Mouse (Mus musculus) NIH3T3 (cell line): ENCODE measurements around the gene Spon1.

Source experiments
- DNase-seq: peaks from one replicate; pipeline ENCODE4 v3.0.0-alpha.2; 2012; ENCODE audit warnings: low read depth

The Spon1 gene

DNA sequence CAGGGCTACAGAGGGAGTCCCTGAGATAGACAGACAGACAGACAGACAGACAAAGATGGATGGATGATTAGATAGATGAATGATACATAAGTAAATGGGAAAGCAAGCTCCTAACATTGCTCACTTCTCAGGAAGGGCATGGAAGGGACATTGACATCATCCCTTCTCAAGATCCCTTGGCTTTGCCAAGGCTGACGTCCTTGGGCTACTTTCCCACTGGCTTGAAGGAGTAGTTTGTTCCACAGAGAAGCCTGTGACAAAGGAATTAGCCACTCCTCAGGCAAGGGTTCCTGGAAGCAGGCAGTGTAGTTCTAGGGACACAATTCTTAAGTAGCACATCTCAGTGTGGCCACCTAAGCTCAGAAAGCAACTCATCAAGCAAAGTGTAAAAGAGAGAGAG lies 296.7 kb downstream of the Spon1 start:
- DNase-seq, result no peak

DNA sequence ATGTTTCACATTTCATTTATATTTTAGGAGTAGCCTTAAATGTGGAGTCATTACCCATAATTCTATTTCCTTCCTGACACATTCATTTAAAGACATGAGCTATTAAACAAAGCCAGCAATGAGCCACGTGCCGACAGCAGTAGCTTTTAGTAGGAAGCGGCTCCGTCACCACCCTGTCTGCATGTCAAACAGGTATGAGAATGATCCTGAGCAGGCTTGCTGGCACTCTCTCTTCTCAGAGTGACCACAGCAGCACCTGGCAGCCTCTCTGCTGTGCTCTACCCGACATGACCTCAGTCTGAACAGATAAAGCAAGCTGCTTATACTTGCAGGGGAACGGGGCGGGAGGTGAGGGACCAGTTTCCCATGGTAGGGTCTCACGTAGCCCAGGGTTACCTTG lies 297.7 kb downstream of the Spon1 start:
- no peak for DNase-seq

DNA sequence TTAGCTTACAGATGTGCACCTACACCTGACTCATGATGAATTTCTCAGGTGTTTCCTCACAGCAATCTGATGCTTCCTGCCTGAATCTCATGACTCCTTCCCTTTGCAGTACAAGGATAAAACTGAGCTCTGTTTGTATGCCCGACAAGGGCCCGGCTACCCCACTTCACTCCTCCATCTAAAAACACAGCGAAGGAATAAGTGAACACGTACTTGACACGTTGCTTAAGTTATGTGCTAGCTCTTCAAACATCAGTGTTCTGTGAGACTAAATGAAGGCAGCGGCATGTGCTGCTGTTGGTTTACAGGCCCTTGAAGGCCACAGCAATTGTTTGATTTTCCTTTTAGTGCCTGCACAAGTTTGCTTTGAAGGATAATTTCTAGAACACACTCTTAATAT lies 298.2 kb downstream of the Spon1 start:
- DNase-seq, result no peak

DNA sequence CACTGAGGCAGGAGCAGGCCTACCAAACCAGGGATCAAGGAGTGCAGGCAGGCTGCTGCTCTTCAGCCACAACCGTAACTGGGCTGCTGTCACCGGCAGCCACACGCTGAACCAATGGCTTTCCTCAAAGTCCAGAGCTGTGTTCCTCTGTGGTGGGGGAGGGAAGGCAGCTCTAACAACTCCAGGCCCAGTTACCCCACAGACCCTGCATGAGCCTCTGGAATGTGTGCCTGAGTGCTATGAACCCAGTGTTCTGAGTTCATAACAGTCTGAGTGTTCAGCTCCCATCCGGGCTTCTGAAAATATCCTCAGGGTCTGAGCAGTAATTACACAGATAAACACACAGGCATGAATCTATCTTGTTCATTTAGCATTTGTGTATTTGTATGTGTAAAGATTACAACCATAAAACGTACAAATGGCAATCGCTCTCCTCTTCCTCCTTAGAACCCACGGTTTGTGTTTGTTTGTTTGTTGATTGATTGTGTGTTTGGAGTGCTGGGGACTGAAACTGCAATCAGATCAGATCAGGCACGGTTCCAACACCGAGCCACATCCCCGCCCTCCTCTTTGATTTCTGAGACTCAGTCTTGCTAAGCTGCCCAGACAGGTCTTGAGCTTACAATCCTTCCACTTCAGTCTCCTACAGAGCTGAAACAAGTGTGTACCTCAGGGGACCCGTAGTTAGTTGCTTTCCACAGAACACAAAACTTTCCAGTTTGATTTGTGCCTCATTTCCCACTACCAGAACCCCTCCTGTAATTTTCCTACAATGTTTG lies 299.8 kb downstream of the Spon1 start:
- DNase-seq, result no peak

DNA sequence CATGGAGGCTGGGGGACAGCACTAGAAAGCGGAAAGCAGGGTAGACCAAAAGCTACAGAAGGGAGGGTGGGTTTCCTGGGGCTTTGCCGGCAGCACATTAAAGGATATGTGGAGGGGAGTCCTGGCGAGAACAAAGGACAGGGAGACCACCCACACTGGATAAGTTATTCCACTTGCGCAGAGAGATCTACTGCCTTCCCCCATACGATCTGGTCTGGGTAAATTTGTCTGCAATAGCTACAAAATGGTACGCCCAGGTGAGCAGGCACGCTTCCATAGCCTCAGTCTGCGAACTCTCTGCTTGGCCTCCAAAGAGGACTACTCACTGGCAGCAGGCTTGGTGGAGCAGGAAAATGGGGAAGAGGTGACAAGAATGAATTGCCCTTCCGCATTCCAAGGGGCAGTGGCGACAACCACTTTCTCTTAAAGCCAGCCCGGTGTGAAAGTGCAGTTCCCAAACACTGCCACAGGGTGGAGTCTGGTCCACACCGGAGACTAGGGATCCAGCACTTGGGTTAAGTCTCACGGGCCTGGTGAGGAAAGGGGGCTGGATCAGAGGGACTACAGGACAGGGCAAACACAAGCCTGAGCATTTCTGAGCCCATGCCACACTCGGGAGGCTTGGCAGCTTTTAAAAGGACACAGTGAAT lies 300.9 kb downstream of the Spon1 start:
- DNase-seq, result peak; percentile 81

DNA sequence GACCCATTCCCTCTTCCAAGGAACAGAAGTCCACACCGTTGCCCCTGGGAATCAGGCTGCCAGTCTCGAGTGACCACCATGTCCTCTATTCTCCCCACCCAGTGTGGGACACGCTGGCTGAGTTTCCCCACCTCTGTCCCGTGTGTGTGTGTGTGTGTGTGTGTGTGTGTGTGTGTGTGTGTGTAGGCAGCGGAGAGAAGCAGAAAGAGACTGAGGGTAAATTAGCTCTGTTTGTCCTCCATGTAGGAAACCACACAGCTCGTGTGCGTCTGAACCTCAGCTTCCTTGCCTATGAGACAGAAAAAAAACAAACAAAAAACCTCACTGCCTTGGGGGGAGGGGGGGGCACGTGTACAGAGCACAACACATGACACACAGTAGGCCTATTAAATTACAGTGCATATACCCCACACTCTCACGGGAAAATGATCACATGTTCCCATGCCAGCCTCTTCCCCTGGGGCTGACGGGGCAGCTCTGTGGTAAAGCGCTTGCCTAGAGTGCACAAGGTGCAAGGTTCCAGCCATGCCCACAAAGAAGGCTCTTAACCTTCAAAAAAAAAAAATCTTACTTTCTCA lies 303.2 kb downstream of the Spon1 start:
- DNase-seq, result no peak

DNA sequence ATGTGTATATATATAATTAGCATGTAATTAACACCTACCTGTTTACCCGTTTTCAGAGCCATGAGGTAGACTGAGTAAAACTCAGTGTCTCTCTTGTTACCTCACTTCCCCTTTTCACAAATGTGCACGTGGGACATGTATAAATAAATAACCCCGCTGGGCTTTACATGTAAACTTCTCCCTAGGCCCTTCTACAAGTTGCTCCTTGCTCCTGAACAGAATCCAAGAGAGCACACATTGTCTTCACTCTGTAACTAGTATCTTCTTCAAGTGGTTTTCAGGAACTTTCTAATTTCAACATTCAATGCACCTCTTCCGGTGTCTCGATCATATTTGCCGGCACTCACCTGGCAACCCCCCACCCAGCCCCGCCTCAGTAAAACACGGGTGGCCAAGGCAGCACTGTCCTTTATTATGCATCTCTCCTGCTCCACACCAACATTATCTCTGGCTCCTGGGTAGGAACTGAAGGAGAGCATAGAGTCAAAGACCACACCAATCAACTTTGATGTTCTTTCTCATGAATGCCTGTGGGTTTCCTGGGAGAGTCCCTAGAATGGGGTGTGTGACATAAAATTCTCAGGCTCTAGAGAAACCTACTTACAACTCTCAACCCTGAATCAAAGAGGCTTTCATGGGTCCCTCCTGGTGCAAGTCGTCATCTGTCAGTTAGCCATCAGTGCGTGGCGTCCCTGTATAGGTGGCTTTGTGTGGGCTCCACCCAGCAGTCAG lies 304.1 kb downstream of the Spon1 start:
- DNase-seq, result no peak

DNA sequence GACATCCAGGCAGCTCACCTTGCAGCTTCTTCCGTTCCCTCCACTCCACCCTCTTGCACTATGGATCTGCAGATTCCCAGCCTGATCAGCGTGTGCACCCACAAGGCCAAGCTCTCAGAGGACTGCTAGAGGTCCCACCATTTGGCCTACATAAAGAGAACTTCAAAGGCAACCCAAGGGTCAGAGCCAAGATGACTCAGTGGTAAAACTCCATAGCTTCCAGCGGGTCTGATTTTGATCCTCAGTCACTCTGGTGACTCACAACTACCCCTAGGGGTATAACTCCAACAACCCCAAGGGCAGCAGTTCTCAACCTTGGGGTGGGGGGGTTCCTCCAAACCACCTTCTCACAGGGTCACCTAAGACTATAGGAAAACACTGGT lies 304.7 kb downstream of the Spon1 start:
- DNase-seq, result peak; percentile 40

DNA sequence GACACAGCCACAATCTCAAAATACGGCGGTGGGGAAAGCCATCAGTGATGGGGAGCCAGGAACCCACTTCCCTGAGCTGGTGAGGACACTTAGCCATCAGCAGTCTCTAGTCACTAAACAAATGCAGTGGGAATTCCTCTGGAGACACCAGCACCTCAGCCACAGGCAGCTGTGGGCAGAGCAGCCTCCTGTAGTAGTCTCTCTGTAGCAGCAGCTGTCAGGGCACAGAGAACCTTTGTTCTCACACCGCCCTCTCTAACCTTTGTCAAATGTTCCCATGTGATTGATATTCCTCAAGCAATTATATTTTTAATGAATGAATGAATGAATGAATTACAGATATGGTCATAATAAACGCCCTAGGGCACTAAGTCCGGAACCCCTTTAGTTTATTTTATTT lies 305.6 kb downstream of the Spon1 start:
- no peak for DNase-seq

DNA sequence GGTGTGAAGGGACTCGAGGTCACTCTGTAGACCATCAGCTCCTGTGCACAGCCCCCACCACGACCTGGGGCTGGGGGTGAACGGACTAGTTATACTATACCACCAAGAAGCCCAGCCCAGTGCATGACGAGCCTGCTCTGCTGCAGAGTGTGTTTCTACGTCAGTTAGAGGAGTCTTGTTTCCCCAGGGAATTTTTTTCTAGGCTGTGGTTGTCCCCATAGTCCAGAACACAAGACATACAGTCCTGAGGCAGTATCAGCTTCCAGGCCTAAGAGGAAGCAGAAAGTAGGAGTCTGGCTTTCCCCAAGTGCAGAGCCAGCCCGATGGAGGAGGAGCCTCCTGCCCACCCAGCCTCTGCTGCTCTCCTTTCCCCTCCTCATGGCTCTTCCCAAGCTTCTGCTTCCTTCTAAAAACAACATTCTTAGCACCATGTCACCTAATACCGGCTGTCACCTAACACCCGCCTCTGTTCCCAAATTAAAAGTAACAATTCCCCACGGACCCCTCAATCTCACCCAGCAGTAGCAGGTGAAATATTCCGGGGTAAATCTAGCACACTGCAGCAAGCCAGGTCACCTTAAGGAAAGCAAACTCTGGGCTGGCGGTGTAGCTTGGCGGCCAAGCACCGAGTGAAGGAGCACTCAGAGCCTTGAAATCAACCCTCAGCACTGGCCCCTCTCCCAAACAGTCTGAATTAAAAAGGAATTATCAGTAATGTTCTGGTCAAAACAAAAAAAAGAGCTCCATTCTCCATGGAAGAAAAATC lies 306.2 kb downstream of the Spon1 start:
- no peak for DNase-seq

DNA sequence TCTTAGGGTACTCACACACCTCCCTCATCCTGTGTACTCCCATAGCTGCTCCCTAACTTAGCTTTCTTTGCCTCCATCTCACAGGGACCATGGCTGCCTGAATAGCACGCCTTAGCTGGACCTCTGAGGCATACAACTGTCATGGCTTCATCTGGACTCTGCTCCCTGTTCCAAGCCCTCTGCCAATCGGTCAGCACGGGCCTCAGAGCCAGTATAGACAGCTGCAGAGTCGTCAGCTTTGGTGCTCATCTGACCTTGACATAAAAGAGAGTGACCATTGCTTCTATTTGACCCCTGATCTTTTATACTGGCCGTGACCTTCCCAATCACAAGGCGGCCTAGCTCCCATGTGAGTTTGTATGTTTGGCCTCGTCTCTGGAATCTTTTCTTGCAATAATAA lies 308.3 kb downstream of the Spon1 start:
- no peak for DNase-seq

DNA sequence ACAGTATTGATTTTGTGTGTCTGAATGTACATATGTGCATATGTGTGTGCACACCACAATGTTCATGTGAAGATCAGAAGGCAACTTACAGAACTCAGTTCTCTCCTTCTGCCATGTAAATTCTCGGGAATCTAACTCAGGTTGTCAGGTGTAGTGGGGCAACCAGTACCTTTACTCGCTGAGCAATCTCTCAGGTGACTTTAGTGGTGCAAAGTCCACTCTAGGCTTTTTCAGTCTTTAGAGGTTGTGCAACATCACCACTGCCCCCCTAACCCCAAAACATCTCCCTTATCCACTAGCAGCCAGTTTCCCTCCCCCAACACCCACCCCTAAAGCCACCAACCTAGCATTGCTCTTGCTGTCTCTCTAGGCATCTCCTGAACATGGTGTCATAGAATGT lies 308.8 kb downstream of the Spon1 start:
- no peak for DNase-seq

DNA sequence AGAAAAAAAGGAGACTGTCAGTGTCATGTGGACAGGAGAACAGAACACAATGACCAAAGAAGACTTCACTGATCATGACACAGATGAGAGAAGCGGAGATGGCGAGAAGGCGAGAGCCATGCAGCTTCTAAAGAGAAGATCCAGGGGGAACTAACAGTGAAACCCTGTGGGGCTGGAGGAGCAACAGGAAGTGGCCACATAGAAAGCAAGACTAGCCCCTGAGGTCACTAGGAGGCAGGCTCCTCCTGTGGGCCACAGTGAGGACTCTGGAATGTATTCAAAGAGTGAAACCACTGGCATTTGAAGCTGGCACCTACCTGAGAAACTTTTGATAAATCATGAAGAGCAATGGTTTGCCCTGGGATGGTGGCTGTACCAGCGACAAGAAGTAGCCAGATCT lies 313.5 kb downstream of the Spon1 start:
- DNase-seq, result no peak

DNA sequence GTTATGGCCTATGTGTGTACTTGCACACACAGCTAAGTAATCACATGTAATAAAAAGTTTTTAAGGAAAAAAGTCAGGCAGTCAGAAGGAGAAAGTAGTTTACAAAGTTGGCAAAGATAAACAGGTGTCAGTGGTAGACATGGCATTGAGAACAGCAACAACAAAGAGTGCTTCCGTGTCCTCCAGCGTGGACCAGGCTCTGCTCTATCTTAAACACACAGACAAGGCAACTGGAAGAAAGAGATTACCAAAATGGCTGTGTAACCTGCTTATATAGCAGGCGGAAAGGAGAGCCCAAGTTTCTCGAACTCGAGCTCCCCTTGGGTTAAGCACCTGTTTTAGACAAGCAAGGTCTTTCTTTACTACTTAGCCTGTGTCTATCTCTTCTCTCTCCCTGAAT lies 314.5 kb downstream of the Spon1 start:
- DNase-seq, result no peak

DNA sequence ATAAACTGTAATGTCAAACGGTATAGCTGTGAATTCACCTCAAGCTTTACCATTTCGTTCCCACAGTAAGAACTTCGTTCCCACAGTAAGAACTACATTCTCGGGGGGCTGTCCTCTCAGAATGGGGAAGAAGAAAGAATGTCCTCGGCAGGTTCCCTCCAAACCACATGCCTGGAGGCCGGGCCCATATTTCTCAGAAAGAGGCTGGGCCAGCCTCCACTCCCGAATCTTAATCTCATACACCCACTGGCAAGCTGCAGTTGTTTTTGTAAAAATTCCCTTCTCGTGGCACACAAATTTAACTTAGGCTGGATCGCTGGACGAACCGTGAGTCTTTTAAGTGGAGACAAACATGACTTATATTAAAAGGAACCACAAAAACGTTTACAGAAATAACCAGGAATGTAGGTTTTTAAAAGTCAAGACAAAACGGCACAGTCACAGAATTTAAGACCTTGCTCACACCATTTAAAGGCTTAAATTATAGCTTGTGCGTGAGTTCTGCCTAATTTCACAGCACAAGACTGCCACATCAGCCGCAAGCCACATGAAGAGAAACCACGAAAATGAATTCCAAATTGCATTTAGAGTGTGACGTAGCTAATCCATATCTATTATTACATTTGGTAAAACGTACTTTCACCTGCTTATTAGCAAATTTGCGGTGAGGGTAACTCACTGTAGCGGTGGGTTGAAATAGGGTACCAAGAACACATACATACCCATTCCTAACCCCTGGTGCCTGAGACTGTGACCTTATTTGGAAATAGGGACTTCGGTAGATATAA lies 316.0 kb downstream of the Spon1 start:
- DNase-seq, result no peak

DNA sequence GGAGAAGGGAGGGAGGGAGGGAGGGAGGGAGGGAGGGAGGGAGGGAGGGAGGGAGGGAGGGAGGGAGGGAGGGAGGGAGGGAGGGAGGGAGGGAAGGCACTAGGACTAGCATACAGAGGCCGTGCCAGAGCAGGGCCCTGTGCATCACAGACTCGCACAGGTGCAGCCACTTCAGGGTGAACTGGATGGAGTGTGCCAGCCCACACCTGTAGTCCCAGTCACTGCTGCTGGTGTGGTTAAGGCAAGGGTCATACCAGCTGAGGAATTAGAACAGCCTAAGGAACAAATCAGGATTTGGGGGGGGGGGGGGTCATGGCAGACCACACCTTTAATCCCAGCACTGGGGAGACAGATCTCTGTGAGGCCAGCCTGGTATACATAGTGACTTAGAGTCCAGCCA lies 317.3 kb downstream of the Spon1 start:
- DNase-seq, result no peak

DNA sequence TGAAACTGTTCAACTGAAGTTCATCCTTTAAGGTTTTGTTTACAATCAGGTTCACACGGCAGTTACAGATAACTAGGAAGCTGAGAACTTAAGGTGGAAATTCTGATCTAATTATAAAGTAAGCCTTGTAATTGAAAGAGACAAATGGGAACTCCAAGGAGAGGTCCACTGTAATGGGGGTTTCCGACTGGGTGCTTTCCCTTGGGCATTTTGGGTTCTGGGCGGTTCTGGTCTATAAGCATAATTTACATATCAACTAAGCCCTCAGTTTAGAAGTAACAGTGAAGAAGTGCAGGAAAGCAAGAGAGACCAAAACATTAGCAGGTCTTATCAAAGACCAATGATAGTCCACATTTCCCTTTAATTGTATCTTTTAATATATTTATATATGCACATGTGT lies 318.0 kb downstream of the Spon1 start:
- DNase-seq, result no peak

DNA sequence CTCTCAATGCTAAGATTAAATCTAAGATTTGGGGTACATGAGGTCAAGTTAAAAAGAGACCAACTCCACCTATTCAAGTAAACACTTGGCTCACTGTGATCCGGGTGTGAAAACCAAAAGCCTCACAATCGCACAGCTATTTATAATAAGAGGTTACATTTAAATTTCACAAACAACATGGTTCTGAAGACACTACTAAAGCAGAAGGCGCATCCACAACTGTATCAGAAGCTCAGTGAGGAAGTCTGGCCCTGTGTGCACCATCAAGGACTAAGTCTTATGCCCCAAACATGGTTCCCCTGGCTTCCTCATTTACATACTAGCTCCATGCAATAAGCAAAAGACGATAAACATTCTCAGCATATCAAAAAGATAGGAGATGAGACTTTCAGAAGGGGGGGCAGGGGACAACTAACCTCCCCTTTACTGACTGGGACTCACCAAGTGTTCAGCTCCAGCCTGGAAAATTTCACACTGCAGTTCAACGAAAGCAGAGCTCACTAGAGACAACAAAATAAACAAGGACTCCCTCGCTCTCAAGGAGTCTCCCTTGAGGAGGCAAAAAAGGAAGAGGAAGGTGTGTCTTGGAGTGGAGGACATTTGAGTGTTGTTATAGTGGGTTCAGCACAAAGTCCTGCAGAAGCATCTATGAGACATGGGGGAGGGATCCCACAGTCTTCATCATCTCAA lies 320.4 kb downstream of the Spon1 start:
- DNase-seq, result no peak

DNA sequence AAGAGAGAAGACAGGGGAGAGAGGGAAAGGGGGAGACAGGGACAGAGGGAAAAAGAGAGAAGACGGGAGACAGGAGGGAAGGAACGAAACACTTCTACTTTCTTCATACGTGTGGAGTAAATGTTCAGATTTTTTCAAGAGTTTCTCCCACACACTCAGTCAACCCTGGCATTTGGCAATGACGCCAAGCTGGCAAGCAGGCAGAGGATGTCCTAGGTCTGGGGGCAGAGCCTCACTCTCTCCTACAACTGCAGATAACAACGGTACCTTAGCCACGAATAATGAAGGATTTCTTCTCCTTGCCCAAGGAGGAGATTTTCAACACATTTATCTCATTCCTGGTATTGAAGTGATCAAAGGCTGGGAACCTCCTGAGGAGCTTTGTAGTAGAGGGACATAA lies 321.5 kb downstream of the Spon1 start:
- peak; percentile 33 for DNase-seq

DNA sequence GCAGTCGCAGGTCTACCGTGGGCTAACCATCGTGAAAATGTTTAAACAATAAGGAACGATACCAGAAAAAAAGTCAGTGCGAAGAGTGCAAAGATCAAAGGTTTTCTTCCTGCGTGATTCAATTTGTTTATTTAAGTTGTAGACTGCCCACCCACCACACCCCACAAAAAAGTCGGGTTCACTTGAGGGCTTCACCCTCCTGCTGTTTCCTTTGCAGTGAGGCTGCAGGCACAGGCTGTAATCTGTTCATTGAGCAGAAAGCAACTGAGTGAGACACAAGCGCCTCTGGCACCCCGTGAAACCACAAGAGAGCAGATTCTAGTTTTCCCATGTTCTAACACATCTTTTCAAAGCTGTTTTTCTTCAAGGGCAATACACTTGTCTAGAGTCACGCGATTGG lies 322.2 kb downstream of the Spon1 start:
- DNase-seq, result no peak

DNA sequence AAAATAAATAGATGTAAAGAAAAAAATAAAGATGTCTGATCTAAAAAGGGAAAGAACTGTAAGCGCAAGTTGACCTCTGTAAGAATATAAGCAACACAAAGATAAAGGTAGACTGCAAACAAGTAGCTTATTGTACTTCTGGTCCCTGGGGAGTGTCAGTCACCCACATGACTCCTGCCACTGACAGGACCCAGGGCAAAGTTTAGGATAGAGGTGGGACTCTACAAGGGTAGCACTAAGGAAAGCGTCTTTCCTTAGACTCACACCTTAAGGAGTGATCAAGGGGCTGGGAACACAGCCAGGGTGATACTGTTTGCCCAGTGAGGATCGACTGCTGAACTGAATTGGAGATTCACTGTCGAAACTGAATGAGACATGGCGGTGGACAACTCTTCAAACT lies 323.1 kb downstream of the Spon1 start:
- DNase-seq, result no peak
